Mouse (Mus musculus) heart, embryonic 13.5 days (tissue): Measurements from ENCODE around the gene Cntnap1. TPM values are rescaled to one million over a fixed set of nuclear protein-coding genes. Genes with fewer than 3 reads are reported as not detected.
A peak's percentile ranks its signal among the peaks of the same experiment; 100 is the strongest.

Experiments used
- ATAC-seq: fragments of 200-750 bp; cut with Nextera tagmentation; 2 replicates; pipeline ENCODE4 v1.8.0; 2017; ENCODE audit warnings: moderate TSS enrichment; ENCODE audit not compliant: insufficient number of reproducible peaks, low FRiP score, low TSS enrichment; ENCODE audit errors: extremely low read depth
- H3K27ac ChIP-seq: fragments of 300-500 bp; sonication (generic); replicated peaks from 2 replicates; pipeline ENCODE4 v1.5.1; 2015; ENCODE audit warnings: moderate library complexity, mild to moderate bottlenecking, inconsistent platforms
- H3K27me3 ChIP-seq: fragments of 300-500 bp; sonication (generic); replicated peaks from 2 replicates; pipeline ENCODE4 v1.6.1; 2015; ENCODE audit warnings: mild to moderate bottlenecking, inconsistent platforms
- H3K36me3 ChIP-seq: fragments of 300-500 bp; sonication (generic); 2 replicates; pipeline ENCODE4 v1.6.1; 2015; ENCODE audit warnings: mild to moderate bottlenecking, inconsistent platforms
- H3K4me1 ChIP-seq: fragments of 300-500 bp; sonication (generic); 2 replicates; pipeline ENCODE4 v1.6.1; 2015; ENCODE audit warnings: inconsistent platforms
- H3K4me2 ChIP-seq: fragments of 300-500 bp; sonication (generic); 2 replicates; pipeline ENCODE4 v1.6.1; 2015; ENCODE audit warnings: inconsistent platforms, mild to moderate bottlenecking, moderate library complexity
- H3K4me3 ChIP-seq: fragments of 300-500 bp; sonication (generic); 2 replicates; pipeline ENCODE4 v1.5.1; 2015; ENCODE audit warnings: moderate library complexity, mild to moderate bottlenecking, inconsistent platforms
- H3K9ac ChIP-seq: fragments of 300-500 bp; sonication (generic); 2 replicates; pipeline ENCODE4 v1.6.1; 2015; ENCODE audit warnings: inconsistent platforms, mild to moderate bottlenecking, moderate library complexity
- H3K9me3 ChIP-seq: fragments of 300-500 bp; sonication (generic); 2 replicates; pipeline ENCODE4 v1.6.1; 2016; ENCODE audit warnings: inconsistent platforms
- WGBS: fragments of 180-500 bp; shearing (Covaris S2); methylation state at CpG from one replicate; pipeline ENCODE4 v1.1.7; 2015; ENCODE audit warnings: mixed read lengths; 5-methylcytosine and 5-hydroxymethylcytosine counted together
- polyA plus RNA-seq: library from polyadenylated mRNA; unstranded; fragments of >200 nt; fragmentation: Nextera tagmentation; extraction: Ambion mirVana; gene quantifications from 2 replicates; pipeline ENCODE4 v1.2.1, GENCODE M21; 2015

Gene Cntnap1
- polyA plus RNA-seq, 1 experiment from 2014 or later, result 0.55 TPM

GRCm38 (mm10) chr11:101164677-101165580, 5.4 kb upstream of the Cntnap1 start:
- peak overlapping the region; percentile 70 for H3K4me2 ChIP-seq
- peak overlapping the region; percentile 42 for H3K4me3 ChIP-seq

GRCm38 (mm10) chr11:101166357-101166756, 4.0 kb upstream of the Cntnap1 start:
- Histone ChIP-seq H3K27ac (no peak overlapping the region), H3K9me3 (no peaks in the 10 kb centered on the region), H3K9ac (no peak overlapping the region; the same call in 1 of the 2 replicates), H3K27me3 (peaks cover 77% of the 10 kb centered on the region), H3K4me2 (no peak overlapping the region), H3K4me3 (no peak overlapping the region), H3K4me1 (peaks cover 47% of the 10 kb centered on the region), H3K36me3 (peaks cover 70% of the 10 kb centered on the region)
- ATAC-seq, result no peak
- WGBS, result 72% methylated on average over 14 of the region's 14 CpGs

More at GRCm38 (mm10) chr11:101164677-101165580, 5.4 kb upstream of the Cntnap1 start:
- no peak for ATAC-seq
- peaks cover 77% of the 10 kb centered on the region for H3K27me3 ChIP-seq
- peak overlapping the region; percentile 70; the same call in 1 of the 2 replicates for H3K9ac ChIP-seq
- peaks cover 39% of the 10 kb centered on the region for H3K4me1 ChIP-seq
- 33% methylated on average over 35 of the region's 35 CpGs for WGBS
- H3K36me3 ChIP-seq, result peaks cover 72% of the 10 kb centered on the region
- no peak overlapping the region for H3K27ac ChIP-seq
- no peaks in the 10 kb centered on the region for H3K9me3 ChIP-seq

DNA sequence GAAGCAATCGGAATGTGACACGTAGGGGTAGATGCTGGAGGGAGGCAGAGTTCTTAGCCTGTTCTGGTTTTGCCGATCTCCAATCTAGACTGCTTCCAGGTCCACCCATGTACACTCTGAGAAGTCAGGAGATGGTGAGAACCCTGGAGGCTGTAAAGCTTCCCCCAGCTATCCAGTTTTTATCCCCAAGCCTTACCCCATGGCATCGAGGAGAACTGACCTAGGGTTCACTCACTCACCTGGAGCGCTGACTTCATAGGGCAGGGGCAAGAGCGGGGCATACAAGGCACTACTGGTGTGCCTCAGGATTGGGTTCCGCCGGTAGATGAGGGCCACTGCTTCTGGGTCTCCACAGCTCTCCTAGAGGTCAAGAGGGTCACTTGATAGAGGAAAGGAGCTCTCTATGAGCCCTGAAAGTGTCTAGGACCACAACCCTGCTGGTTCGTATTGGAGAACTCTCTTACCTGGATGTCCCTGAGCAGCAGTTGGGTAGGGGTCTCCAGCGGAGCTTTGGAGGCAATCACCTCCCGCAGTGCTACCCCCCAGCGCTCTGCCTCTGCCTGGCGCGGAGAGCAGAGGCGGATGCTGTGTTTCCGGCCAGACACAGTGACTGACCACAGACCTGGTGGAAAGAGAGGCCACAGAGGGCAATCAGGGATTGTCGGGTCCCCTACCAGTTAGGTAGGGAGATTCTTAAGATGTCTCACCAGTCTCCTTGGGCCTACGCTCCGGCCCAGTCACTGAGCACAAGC, 2.9 kb upstream of the Cntnap1 start:
- H3K27me3 ChIP-seq, result peaks cover 74% of the 10 kb centered on the region
- peaks cover 54% of the 10 kb centered on the region for H3K4me1 ChIP-seq
- H3K4me2 ChIP-seq, result no peak overlapping the region
- H3K9ac ChIP-seq, result no peak overlapping the region
- WGBS, result 61% methylated on average over 19 of the region's 19 CpGs
- ATAC-seq, result no peak
- H3K4me3 ChIP-seq, result no peak overlapping the region
- H3K27ac ChIP-seq, result no peak overlapping the region
- H3K36me3 ChIP-seq, result peaks cover 59% of the 10 kb centered on the region
- no peaks in the 10 kb centered on the region for H3K9me3 ChIP-seq

- Histone ChIP-seq H3K27ac (no peak overlapping the region), H3K4me1 (peaks cover 58% of the 10 kb centered on the region), H3K36me3 (peaks cover 54% of the 10 kb centered on the region), H3K27me3 (peaks cover 69% of the 10 kb centered on the region), H3K4me3 (no peak overlapping the region), H3K9me3 (no peaks in the 10 kb centered on the region), H3K4me2 (0 out of 2 replicates have a peak overlapping the region, but pooled peaks have one; percentile 97), H3K9ac (no peak overlapping the region)
- no peak for ATAC-seq
- 50% methylated on average over 8 of the region's 8 CpGs for WGBS
These were observed 2.4 kb upstream of the Cntnap1 start for GRCm38 (mm10) chr11:101167963-101168300.

GRCm38 (mm10) chr11:101168301-101168980, 1.9 kb upstream of the Cntnap1 start:
- Histone ChIP-seq H3K4me3 (peak overlapping the region; percentile 80), H3K27ac (no peak overlapping the region), H3K27me3 (peaks cover 64% of the 10 kb centered on the region), H3K9me3 (no peaks in the 10 kb centered on the region), H3K4me2 (peak overlapping the region; percentile 97), H3K36me3 (peaks cover 49% of the 10 kb centered on the region), H3K9ac (no peak overlapping the region), H3K4me1 (peaks cover 63% of the 10 kb centered on the region)
- WGBS, result 68% methylated on average over 18 of the region's 18 CpGs
- ATAC-seq, result no peak

DNA sequence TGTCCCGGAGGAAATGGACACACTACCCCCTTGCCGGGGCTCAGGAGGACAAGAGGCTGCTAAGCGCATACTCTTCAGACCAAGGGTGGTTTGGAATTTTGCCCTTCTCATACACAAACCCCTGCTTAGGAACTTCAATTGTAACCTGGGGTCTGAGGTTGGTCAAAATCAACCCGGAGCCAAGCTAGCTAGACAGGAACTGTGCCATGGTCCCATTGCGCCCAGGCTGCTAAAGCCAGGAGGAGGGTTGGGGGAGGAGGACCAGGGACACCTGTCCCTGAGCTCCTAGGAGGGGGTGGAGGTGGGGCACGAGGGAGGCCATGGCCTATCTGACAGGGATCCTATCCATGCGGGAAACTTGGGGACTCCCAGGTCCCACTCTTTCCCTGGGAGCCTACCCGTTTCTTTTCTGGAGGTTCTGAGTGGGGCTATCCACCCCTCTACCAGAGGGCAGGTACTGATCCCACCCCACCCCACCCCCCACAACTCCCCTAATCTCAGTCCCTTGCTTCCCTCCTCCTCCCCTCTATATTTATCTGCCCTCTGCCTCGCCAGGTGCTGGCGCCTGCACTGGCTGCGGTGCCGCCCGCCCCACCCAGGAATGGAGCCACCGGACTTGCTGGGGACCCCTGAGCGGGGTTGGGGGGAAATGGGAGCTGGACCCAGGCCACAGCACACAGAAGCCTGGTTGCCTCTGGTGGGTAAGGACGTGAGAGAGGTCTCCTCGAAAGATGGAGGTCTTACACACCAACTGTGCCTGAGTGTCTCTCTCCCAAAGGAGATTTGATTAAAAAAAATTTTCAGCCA, 819 bp upstream of the Cntnap1 start:
- Histone ChIP-seq H3K27ac (peak overlapping the region; percentile 90; the same call in 1 of the 2 replicates), H3K9me3 (no peaks in the 10 kb centered on the region), H3K4me2 (peak overlapping the region; percentile 97), H3K4me1 (peaks cover 66% of the 10 kb centered on the region), H3K36me3 (peaks cover 38% of the 10 kb centered on the region), H3K27me3 (peaks cover 58% of the 10 kb centered on the region), H3K9ac (peak overlapping the region; percentile 89), H3K4me3 (peak overlapping the region; percentile 80)
- ATAC-seq, result no peak
- 13% methylated on average over 17 of the region's 17 CpGs for WGBS

- ATAC-seq, result peak; percentile 90
- Histone ChIP-seq H3K4me2 (peak within 1 kb of the TSS; percentile 97), H3K4me1 (peaks cover 73% of the 10 kb centered on the region), H3K9ac (peak within 1 kb of the TSS; percentile 89), H3K27ac (peak within 1 kb of the TSS; percentile 94), H3K4me3 (peak within 1 kb of the TSS; percentile 80), H3K36me3 (peaks cover 23% of the 10 kb centered on the region), H3K9me3 (no peaks in the 10 kb centered on the region), H3K27me3 (peaks cover 56% of the 10 kb centered on the region)
- 1% methylated on average over 49 of the region's 50 CpGs for WGBS
These were observed 688 bp downstream of the Cntnap1 start, which contains the start of gene Plekhh3 for GRCm38 (mm10) chr11:101170811-101171610. Gene Plekhh3, minus strand, starts transcription at chr11:101171351.

- under 1% methylated on average over 31 of the region's 31 CpGs for WGBS
- Histone ChIP-seq H3K27ac (peak overlapping the region; percentile 94), H3K4me3 (peak overlapping the region; percentile 67), H3K4me1 (peaks cover 81% of the 10 kb centered on the region), H3K4me2 (peak overlapping the region; percentile 97), H3K36me3 (peaks cover 14% of the 10 kb centered on the region), H3K27me3 (peaks cover 56% of the 10 kb centered on the region), H3K9ac (peak overlapping the region; percentile 84), H3K9me3 (no peaks in the 10 kb centered on the region)
- no peak for ATAC-seq
These were observed 1.6 kb downstream of the Cntnap1 start for GRCm38 (mm10) chr11:101171721-101172433.

- Histone ChIP-seq H3K4me3 (peak overlapping the region; percentile 67), H3K4me1 (peaks cover 86% of the 10 kb centered on the region), H3K27ac (peak overlapping the region; percentile 94), H3K4me2 (peak overlapping the region; percentile 97), H3K27me3 (peaks cover 56% of the 10 kb centered on the region), H3K9me3 (no peaks in the 10 kb centered on the region), H3K9ac (peak overlapping the region; percentile 84), H3K36me3 (peaks cover 9% of the 10 kb centered on the region)
- ATAC-seq, result no peak
- 19% methylated on average over 5 of the region's 5 CpGs for WGBS
These were observed 2.1 kb downstream of the Cntnap1 start for GRCm38 (mm10) chr11:101172434-101172815.
